Mouse (Mus musculus): Measurements from ENCODE around the gene Fgd2.

- TF ChIP-seq CTCF (IDR thresholded peaks at IDR 0.05; ENCODE audit: extremely low read depth, insufficient read depth, insufficient read length, insufficient replicate concordance) (no peak), POLR2A (IDR thresholded peaks at IDR 0.05; ENCODE audit: low read depth, low read length) (no peak)
These were observed 61.6 kb downstream of the Fgd2 start for GRCm38 (mm10) chr17:29422337-29422736.
